Mouse (Mus musculus): Measurements from ENCODE around the gene Tnn. TPM values are rescaled to one million over a fixed set of nuclear protein-coding genes. Genes with fewer than 3 reads are reported as not detected.

The Tnn gene
- not detected in 2 replicates for polyA plus RNA-seq (2016; fragmentation: Nextera tagmentation; extraction: Ambion mirVana)

- H3K27ac ChIP-seq: no peak within 1 kb of the TSS
- WGBS: 83% methylated on average over 8 of the region's 8 CpGs
- H3K27me3 ChIP-seq (ENCODE audit: poor library complexity, severe bottlenecking): no peaks in the 10 kb centered on the region
- peaks cover 13% of the 10 kb centered on the region for H3K4me1 ChIP-seq
- H3K9me3 ChIP-seq: no peaks in the 10 kb centered on the region
- no peak for DNase-seq (ENCODE audit: extremely low spot score, low spot score)
- H3K36me3 ChIP-seq (replicated peaks): no peaks in the 10 kb centered on the region
- no peak within 1 kb of the TSS for H3K4me3 ChIP-seq
These were observed at the start of gene Tnn for GRCm38 (mm10) chr1:160153480-160153879. Gene Tnn (minus strand): TSS chr1:160153580.

- Histone ChIP-seq H3K36me3 (replicated peaks) (peaks cover 32% of the 10 kb centered on the region), H3K4me1 (peaks cover 16% of the 10 kb centered on the region), H3K27ac (peak overlapping the region; percentile 90), H3K4me3 (peak overlapping the region; percentile 88), H3K27me3 (ENCODE audit: poor library complexity, severe bottlenecking) (no peaks in the 10 kb centered on the region), H3K9me3 (no peaks in the 10 kb centered on the region)
- no peak for DNase-seq (ENCODE audit: extremely low spot score, low spot score)
- under 1% methylated on average over 13 of the region's 13 CpGs for WGBS
These were observed 41.9 kb upstream of the Tnn start for GRCm38 (mm10) chr1:160195337-160195663.

DNA sequence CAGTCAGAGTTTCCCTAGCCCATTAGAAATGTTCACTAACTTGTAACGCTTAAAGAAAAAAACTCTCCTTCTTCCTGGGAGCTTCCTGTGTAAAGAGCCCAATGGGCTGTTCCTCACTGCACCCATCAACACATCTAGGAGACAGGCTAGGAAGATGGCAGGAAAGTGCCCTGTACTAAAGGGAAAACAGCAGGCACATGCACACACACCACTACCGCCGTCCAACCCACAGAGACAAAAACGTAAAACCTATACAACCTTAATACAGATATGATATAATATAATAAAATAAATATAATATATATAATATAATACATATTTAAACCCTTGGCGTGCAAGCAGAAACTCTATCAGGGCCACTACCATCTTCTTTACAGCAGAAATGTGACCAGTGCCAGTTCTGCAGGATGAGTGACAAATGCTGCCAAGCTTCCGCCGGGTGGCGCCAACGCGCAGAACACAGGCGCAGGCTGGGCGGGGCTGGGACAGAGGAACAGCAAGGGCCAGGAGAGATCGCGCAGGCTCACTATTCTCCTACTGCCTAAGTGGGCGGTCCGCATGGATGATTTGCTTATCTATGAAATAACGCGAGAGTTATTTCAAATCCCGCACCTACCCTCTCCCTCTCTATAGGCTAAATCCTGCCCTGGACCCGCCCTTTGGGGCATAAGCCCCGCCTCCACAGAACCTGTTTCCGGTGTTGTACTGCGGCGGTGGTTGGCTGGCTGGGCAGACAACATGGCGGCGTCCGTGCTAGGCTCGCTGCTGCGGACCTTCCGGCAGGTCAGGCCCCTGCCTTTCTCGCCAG is 41.4 kb upstream of the Tnn start, which contains the start of gene Mrps14:
TSS of gene Mrps14 (plus strand) at position 687 of the 808 bp plus-strand sequence.
- Histone ChIP-seq H3K27me3 (ENCODE audit: poor library complexity, severe bottlenecking) (no peaks in the 10 kb centered on the region), H3K4me1 (peaks cover 16% of the 10 kb centered on the region), H3K9me3 (no peaks in the 10 kb centered on the region), H3K36me3 (replicated peaks) (peaks cover 27% of the 10 kb centered on the region), H3K4me3 (peak within 1 kb of the TSS; percentile 88), H3K27ac (peak within 1 kb of the TSS; percentile 90)
- DNase-seq (ENCODE audit: extremely low spot score, low spot score): peak; percentile 94
- 8% methylated on average over 31 of the region's 31 CpGs for WGBS

- DNase-seq (ENCODE audit: extremely low spot score, low spot score): peak; percentile 44
These were observed 31.1 kb upstream of the Tnn start for GRCm38 (mm10) chr1:160184506-160184905.

GRCm38 (mm10) chr1:160181216-160181615 is 27.8 kb upstream of the Tnn start:
- H3K27me3 ChIP-seq (ENCODE audit: poor library complexity, severe bottlenecking): no peaks in the 10 kb centered on the region
- H3K27ac ChIP-seq: no peak overlapping the region
- no peak for DNase-seq (ENCODE audit: extremely low spot score, low spot score)
- no peaks in the 10 kb centered on the region for H3K9me3 ChIP-seq
- no peak overlapping the region for H3K4me3 ChIP-seq
- no peaks in the 10 kb centered on the region; the same call in 1 of the 2 replicates for H3K4me1 ChIP-seq
- H3K36me3 ChIP-seq (replicated peaks): no peaks in the 10 kb centered on the region
- WGBS: 82% methylated on average over 4 of the region's 4 CpGs

More at GRCm38 (mm10) chr1:160184506-160184905, 31.1 kb upstream of the Tnn start:
- 23% methylated on average over 5 of the region's 5 CpGs for WGBS
- Histone ChIP-seq H3K9me3 (no peaks in the 10 kb centered on the region), H3K36me3 (replicated peaks) (no peaks in the 10 kb centered on the region), H3K4me1 (no peaks in the 10 kb centered on the region; the same call in 1 of the 2 replicates), H3K4me3 (no peak overlapping the region), H3K27ac (no peak overlapping the region), H3K27me3 (ENCODE audit: poor library complexity, severe bottlenecking) (no peaks in the 10 kb centered on the region)

GRCm38 (mm10) chr1:160176903-160177302 is 23.5 kb upstream of the Tnn start:
- Histone ChIP-seq H3K27me3 (ENCODE audit: poor library complexity, severe bottlenecking) (no peaks in the 10 kb centered on the region), H3K27ac (no peak overlapping the region), H3K4me1 (no peaks in the 10 kb centered on the region), H3K4me3 (no peak overlapping the region), H3K9me3 (no peaks in the 10 kb centered on the region), H3K36me3 (replicated peaks) (no peaks in the 10 kb centered on the region)
- 83% methylated on average over 8 of the region's 8 CpGs for WGBS
- no peak for DNase-seq (ENCODE audit: extremely low spot score, low spot score)

DNA sequence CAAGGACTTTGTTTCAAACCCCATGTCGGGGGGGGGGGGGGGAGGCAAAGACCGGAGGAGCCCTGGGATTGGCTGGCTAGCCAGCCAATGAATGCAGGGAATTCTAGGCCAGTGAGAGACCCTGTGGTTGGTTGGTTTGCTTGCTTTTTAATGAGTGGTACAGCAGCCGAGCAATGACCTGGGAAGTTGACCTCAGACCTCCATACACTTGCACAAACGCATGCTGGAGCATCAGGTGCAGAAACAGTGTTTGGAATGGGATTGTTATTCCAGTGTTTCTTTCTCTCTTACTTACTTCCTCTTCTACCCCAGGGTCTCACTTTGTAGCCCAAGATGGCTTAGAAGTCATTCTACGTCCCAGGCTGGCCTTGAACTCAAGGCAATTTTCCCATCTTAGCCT is 13.2 kb upstream of the Tnn start:
- Histone ChIP-seq H3K36me3 (replicated peaks) (no peaks in the 10 kb centered on the region), H3K4me1 (no peaks in the 10 kb centered on the region), H3K27ac (no peak overlapping the region), H3K9me3 (no peaks in the 10 kb centered on the region), H3K4me3 (no peak overlapping the region), H3K27me3 (ENCODE audit: poor library complexity, severe bottlenecking) (no peaks in the 10 kb centered on the region)
- DNase-seq (ENCODE audit: extremely low spot score, low spot score): no peak
- WGBS: 80% methylated on average over 4 of the region's 5 CpGs

GRCm38 (mm10) chr1:160158190-160158589 is 4.8 kb upstream of the Tnn start:
- Histone ChIP-seq H3K27ac (no peak overlapping the region), H3K36me3 (replicated peaks) (no peaks in the 10 kb centered on the region), H3K27me3 (ENCODE audit: poor library complexity, severe bottlenecking) (no peaks in the 10 kb centered on the region), H3K4me1 (no peaks in the 10 kb centered on the region), H3K9me3 (no peaks in the 10 kb centered on the region), H3K4me3 (no peak overlapping the region)
- WGBS: 95% methylated on average over 2 of the region's 2 CpGs
- DNase-seq (ENCODE audit: extremely low spot score, low spot score): no peak

DNA sequence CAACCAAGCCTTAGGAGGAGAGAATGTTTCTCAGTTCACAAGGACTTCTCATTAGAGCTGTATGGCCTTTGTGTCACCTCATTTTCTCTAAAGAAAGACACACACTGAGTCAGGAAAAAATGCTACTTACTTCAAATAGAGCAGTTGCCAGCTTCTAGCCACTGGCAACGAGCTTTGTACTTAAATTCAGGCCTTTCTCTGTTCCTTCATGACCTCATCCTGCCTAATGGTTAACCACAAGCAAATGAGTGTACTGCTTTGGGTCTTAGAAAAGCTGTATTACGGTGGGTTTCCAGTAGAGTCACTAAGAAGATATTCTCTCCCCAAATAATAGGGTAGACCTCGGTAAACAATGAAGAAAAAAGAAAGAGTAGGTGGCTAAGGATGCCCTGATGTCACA is 2.7 kb downstream of the Tnn start:
- Histone ChIP-seq H3K9me3 (no peaks in the 10 kb centered on the region), H3K36me3 (replicated peaks) (no peaks in the 10 kb centered on the region), H3K4me1 (peaks cover 17% of the 10 kb centered on the region), H3K27me3 (ENCODE audit: poor library complexity, severe bottlenecking) (no peaks in the 10 kb centered on the region), H3K4me3 (no peak overlapping the region), H3K27ac (no peak overlapping the region)
- 69% methylated on average over 3 of the region's 3 CpGs for WGBS
- DNase-seq (ENCODE audit: extremely low spot score, low spot score): no peak

DNA sequence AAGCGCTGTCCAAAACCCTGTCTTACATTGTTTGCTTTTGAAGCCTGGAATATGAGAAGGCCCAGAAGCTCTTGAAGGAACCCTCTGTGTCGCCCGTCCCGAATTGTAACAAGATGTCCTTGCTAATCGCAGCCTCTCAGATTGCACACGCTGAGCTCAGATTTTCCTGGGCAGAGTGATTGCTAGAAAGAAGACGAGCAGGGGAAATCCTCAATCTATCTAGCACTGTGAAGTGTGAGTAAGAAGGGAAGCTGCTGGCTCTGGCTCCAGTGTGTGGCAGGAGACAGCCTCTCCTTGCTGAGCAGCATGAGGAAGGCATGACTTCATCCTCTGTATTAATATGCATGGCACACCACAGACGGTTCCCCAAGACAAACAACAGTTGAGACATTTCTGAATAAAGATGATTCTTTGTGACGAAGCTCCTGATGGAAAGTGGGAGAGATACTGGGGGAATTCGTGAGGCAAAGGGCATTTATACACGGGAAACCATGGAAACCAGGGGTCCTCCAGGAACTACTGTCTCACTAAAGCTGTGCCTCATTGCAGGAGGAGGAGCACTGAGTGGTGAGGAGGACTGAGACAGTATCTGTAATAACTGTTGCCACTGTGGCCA is 4.0 kb downstream of the Tnn start:
- Histone ChIP-seq H3K36me3 (replicated peaks) (no peaks in the 10 kb centered on the region), H3K27ac (no peak overlapping the region), H3K9me3 (no peaks in the 10 kb centered on the region), H3K27me3 (ENCODE audit: poor library complexity, severe bottlenecking) (no peaks in the 10 kb centered on the region), H3K4me3 (no peak overlapping the region), H3K4me1 (peaks cover 20% of the 10 kb centered on the region)
- DNase-seq (ENCODE audit: extremely low spot score, low spot score): no peak
- WGBS: 75% methylated on average over 11 of the region's 11 CpGs

DNA sequence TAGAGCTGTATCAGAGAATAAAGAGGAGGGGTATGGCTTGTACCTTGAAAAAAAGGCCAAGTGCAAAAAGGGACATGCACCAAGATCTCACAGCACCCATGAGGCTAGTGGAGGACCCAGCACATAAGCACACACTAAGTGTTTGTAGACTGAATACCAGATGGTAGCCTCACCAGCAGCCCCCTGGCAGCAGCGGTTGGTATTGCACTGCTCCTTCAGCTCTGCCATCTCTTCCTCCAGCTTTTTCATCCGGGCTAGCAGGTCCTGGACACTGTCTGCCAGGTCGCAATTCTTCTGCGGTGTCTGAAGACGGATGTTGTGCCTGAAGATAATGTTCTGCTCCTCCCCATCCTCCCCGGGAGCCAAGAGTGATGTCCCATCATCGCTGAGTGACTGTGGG is 6.1 kb downstream of the Tnn start:
- 91% methylated on average over 7 of the region's 7 CpGs for WGBS
- H3K4me3 ChIP-seq: no peak overlapping the region
- no peak overlapping the region for H3K27ac ChIP-seq
- H3K27me3 ChIP-seq (ENCODE audit: poor library complexity, severe bottlenecking): no peaks in the 10 kb centered on the region
- peaks cover 20% of the 10 kb centered on the region for H3K4me1 ChIP-seq
- no peak for DNase-seq (ENCODE audit: extremely low spot score, low spot score)
- H3K9me3 ChIP-seq: no peaks in the 10 kb centered on the region
- no peaks in the 10 kb centered on the region for H3K36me3 ChIP-seq (replicated peaks)

DNA sequence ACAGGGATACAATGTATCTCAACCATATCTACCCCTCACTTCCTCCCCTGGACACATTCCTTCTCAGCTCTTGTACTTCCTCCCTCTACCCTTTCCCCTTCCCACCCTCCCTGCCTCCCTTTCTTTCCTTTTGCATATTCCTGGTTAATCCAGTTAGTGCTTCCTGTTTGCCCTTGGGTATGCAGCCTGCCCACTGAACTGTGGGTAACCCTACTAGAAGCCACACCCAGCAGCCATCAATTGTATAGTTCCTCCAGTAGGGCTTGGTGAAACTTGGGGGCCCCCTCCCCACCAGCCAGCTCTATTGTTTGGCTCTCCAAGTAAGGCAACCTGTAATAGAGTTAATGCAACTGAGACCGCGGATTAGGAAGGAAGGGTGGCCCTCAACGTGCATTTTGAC is 7.8 kb downstream of the Tnn start:
- Histone ChIP-seq H3K27ac (no peak overlapping the region), H3K4me3 (no peak overlapping the region), H3K27me3 (ENCODE audit: poor library complexity, severe bottlenecking) (no peaks in the 10 kb centered on the region), H3K4me1 (peaks cover 16% of the 10 kb centered on the region), H3K9me3 (no peaks in the 10 kb centered on the region), H3K36me3 (replicated peaks) (no peaks in the 10 kb centered on the region)
- no peak for DNase-seq (ENCODE audit: extremely low spot score, low spot score)
- 82% methylated on average over 3 of the region's 3 CpGs for WGBS

GRCm38 (mm10) chr1:160144343-160144742 is 9.0 kb downstream of the Tnn start:
- H3K36me3 ChIP-seq (replicated peaks): no peaks in the 10 kb centered on the region

More at GRCm38 (mm10) chr1:160144343-160144742, 9.0 kb downstream of the Tnn start:
- Histone ChIP-seq H3K4me1 (peaks cover 12% of the 10 kb centered on the region), H3K9me3 (no peaks in the 10 kb centered on the region), H3K27ac (no peak overlapping the region), H3K27me3 (ENCODE audit: poor library complexity, severe bottlenecking) (no peaks in the 10 kb centered on the region), H3K4me3 (no peak overlapping the region)
- WGBS: 88% methylated on average over 7 of the region's 7 CpGs
- DNase-seq (ENCODE audit: extremely low spot score, low spot score): no peak
